Mouse (Mus musculus): ENCODE results near the gene Cenpn. TPM values are rescaled to one million over a fixed set of nuclear protein-coding genes. Genes with fewer than 3 reads are reported as not detected.
A peak's percentile ranks its signal among the peaks of the same experiment; 100 is the strongest.

Gene Cenpn
- polyA plus RNA-seq, 1 experiment = 2.8 TPM

DNA sequence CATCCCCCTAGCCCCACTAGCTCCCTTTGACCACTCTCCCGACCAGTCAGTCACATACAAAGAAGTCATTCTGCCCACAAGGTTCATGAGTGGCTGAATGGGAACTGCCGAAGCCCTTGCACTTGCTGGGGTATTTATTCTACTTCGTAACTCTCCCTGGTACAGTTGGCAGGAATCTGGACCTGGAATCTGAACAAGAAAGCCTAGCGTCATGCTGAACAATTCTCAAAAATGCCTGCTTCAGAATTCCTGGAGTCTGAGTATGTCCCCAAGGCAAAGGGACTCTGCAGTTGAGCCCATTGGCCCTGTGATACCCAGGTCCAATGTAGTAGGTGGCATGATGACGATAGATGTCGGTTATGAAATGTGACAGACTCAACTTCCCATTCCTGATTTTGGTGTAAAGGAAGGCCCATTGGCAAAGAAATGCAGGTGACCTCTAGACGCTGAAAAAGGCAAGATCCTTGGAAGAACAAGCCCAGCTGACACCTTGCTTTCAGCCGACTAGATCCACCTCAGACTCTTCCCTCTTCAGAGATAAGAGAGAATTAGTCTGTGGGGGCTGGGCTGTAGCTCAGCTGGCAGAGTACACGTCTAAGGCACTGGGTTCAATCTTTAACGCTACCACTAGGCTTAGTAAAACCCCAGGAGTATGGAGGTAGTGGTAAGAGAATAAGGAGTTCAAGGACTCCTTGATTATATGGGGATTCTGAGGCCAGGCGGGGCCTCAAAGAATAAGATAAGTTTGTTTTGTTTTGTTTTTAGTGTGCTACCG, 20.9 kb downstream of the Cenpn start:
- DNase-seq (ENCODE audit: low spot score) = no peak

DNA sequence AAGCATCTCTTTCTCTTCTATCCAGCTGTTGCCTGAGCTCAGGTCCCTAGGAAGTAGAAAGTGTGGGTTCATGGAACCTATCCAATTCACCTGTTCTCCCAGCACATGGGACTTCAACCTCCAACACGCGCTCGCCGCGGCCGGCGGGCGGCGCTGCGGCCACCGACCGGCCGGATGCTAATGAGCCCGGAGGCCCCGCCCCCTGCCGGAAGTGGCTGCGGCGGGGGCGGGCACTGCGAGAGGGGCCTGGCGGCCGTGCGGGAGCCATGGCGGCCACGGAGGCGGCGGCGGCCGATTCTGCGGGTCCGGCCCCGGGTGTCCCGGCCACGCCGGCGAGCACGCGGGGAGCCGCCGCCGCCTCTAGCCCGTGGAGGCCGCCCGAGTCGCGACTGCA, 21.6 kb downstream of the Cenpn start, which contains the start of gene Atmin:
Gene Atmin, plus strand, starts transcription at position 233 of the 394 bp plus-strand sequence.
- DNase-seq (ENCODE audit: low spot score) = peak; percentile 78

DNA sequence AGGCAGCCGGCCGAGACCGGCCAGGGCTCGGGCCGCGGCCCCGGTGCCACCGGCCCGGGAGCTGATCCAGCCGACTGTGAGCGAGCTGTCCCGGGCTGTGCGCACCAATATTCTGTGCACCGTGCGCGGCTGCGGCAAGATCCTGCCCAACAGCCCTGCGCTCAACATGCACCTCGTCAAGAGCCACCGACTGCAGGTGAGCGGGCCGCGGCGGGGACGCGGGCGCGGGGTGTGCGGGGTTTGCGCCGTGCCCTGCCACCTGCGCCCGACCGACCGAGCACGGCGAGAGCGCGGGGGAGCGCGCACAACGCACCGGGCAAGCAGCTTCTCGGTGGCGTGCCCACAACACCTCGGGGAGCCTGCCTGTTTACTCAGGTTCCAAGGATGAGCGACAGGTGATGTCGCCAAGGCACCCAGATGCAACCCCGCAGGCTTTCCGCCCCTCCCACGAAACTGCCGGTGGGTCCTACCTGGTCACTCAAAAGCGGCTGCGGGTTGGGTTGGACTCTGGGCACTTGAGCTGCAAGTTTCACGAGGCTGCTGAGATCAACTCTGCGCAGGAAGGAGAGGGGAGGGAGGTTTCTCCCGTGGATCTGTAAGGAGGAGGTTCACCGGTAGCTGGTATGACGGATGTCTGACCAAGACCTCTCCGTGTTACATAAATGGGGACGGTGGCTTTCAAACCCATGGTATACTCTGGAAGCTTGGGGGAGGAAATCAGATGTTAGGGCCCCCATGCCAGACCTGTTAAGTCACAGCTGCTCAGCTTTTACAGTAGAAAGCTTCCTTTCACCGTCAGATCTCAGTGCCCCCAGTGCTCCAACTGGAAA, 22.2 kb downstream of the Cenpn start:
- DNase-seq (ENCODE audit: low spot score) = peak; percentile 28

DNA sequence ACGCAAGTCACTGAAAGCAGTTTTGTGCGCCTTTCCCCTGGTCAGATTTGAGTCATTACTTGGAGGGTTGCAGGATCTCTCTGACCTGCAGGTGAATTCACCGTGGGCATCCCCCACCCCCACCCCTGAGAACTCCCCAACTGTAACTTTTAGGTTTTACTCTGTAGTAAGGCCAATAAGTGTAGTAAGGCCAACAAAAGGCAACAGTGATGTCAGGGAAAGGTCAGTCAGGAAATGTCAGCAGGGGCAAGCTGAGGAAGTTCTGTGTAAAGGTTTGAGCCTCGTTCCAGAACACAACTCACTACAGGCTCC, 22.8 kb downstream of the Cenpn start:
- no peak for DNase-seq (ENCODE audit: low spot score)

DNA sequence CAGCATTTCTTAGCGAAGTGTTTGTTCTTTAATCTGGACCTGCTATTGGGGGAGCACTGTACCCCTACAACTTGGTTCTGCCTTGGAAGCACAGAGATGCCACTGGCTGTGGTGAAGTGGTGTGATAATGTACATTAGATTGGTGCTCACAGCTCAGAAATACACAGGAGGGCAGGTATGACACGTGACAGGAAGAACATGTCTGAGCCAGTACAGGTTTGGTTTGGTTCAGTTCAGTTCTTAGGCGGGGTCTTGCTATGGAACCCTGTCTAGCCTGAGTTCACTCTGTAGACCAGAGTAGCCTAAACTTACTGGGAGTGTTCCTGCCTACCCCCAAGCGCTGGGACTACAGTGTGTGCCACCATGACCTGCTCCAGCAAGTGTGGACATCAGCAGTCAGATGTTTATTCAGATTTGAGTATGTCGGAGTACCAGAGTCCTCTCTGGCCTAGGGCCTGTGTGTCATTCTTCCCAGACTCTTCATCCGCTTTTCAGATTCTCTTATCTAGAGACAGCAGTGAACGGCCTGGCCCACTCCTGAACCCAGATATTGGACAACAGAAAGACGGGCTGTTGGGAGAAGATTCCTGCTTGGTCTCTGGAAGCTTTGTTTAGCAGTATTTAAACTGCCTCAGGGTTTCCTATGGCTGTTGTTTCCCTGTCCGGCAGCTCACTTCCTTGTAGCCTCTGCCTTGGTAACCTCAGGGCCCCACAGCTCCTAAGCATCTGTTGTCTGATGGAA, 23.8 kb downstream of the Cenpn start:
- DNase-seq (ENCODE audit: low spot score) = no peak

DNA sequence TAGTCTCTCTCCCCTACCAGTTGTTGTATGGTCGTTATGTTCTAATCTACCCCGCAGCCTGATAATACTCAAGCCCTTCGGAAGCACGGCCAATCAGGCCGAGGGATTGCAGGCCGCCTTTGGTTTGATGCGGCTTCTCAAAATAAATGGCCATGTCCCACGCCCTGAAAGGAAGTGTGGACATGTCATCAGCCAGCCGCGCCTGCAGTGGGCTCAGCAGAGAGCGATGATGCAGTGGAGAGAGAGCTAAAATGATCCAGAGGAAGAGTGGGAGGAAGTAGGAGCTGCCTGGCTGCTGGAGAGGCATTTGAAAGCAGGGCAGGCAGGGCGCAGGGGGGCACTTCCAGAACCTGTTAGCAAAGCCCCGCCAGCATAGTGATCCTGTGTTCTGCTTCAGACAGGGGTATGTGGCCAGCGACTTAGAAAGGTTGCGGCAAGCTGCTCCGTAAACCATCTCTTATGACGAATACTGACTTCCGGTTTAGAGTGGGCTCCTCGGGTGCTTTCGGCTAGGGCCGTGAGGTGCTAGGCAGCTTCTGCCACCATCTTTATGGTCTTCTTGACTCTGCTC, 24.8 kb downstream of the Cenpn start:
- no peak for DNase-seq (ENCODE audit: low spot score)

DNA sequence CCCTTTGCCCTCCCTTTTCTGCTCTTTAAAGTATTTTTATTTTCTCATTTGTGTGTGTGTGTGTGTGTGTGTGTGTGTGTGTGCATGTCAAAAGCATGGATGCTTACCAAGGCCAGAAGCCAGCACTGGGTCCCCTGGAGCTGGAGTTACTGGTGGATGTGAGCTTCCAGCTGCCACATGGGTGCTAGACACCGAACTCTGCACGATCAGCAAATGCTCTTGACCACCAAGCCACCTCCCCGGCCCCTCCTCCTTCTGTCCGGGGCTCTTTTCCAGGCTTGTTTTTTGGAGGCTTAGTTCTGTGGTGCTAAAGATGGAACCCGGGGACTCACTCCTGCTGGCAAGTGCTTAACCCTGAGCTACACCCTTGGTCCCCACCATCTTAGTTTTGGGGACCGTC, 25.3 kb downstream of the Cenpn start:
- no peak for DNase-seq (ENCODE audit: low spot score)

DNA sequence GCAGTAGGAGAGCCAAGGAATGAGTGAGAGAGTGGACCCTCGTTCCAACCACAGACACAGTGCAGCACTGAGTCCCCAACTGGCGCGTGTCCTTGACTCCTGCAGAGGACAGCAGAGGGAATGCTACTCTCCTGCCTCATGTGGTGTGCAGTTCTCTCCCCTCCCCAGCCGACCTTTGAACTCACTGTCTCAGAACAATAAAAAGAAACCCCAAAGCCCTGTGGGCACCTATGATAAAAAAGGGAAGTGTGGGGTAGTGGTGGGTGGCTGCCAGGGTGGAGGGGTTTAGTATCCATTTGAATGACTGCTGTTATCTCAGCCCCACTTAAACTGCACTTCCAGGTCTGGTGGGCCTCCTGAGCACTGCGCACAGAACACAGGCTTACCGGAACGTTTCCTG, 26.1 kb downstream of the Cenpn start:
- no peak for DNase-seq (ENCODE audit: low spot score)

DNA sequence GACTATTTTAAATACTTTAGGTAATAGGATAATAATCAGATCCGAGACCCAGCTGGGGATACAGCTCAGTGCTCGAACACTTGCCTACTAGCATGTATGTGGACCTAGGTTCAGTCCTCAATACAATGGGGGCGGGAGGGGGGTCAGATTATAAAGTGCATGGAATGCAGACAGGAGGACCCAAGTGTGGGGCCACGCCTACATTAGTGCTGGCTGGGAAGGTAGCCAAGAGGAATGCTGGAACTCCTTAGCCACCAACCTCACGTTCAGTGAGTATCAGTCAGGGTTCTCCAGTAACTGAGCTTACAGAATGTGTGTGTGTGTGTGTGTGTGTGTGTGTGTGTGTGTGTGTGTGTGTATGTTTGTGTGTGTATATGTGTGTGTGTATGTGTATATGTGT, 29.8 kb downstream of the Cenpn start:
- DNase-seq (ENCODE audit: low spot score) = no peak

DNA sequence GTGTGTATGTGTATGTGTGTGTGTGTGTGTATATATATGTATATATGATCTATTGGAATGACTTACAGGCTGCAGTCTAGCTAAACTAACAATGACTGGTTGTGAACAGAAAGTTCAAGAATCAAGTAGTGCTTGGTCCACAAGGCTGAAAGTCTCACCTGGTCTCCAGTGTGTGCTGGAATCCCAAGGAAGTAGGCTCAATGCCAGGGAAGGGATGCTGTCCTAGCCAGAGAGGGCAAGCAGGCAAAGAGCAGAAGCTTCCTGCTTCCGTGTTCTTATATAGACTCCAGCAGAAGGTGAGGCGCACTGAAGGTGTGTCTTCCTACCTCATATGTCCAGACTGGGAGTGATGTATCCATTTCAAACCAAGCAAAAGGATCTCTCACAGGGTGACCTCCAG, 30.2 kb downstream of the Cenpn start:
- no peak for DNase-seq (ENCODE audit: low spot score)

DNA sequence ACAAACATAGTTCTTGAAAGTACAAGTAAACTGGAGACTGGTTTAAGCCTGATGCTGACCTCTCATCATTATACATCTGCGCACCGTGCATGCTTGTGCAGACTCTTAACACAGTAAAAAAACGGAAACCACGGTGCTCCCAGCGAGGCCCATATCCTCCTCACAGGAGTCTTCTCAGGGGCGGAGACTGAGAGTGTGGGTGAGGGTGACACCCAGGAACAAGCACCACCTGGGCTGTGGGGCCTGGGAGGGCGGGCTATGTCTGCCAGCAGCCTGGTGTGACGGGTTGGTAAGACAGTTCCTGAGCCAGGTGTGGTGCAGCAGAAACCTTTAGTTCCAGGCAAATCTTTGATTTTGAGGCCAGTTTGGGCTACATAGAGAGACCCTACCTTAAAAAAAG, 30.9 kb downstream of the Cenpn start:
- DNase-seq (ENCODE audit: low spot score) = no peak

DNA sequence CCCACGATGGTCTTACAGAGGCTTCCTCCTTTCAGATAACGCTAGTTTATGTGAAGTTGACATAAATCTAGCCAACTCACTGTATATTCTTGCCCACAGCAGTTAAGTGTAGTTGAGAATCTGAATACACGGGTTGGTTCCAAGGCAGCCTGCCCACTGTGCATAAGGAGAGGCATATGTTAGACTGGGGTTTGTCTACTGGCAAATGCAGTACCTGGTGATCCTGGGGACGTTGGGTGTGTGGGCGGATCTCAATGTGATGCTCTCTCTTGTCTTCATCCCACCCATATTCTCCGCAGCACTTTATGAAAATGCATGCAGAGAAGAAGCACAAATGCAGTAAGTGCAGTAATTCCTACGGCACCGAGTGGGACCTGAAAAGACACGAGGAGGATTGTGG, 32.9 kb downstream of the Cenpn start:
- DNase-seq (ENCODE audit: low spot score) = no peak

DNA sequence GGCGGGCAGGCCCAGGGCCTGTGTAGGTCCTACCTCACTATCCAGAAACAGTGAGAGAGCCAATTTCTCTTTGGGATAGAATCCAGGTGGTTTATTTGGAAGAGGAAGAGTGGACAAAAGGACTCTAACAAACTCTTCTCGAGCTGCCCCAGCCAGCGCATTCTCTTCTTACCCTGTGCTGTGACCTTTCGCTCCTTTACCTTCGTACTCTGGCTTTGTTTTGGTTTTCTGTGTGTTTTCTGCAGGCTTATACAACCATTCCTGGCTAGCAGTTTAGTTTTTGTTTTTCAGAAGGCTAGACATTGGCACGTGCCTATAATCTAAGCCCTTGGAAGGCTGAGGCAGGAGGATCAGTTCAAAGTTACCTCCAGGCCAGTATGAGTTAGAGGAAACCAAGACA, 48.0 kb downstream of the Cenpn start:
- no peak for DNase-seq (ENCODE audit: low spot score)

DNA sequence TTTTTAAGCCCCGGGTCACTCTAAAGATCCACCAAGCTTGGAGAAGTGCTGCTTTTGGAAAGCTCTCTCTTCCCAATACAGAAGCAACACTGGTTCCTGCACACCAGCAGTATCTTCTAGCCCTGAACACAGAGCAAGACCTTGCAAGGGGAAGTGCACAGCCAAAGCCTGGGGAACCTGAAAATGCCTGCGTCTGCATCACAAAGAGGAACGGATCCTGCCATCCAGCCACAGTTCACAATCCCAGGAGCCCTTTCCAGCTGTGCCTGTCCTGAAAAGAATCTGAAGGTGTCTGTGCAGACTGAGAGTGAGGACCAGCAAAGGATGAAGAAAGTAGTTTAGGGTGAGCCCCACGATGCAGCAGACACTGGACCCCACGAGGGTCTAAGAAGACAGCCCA, 53.5 kb downstream of the Cenpn start:
- no peak for DNase-seq (ENCODE audit: low spot score)

DNA sequence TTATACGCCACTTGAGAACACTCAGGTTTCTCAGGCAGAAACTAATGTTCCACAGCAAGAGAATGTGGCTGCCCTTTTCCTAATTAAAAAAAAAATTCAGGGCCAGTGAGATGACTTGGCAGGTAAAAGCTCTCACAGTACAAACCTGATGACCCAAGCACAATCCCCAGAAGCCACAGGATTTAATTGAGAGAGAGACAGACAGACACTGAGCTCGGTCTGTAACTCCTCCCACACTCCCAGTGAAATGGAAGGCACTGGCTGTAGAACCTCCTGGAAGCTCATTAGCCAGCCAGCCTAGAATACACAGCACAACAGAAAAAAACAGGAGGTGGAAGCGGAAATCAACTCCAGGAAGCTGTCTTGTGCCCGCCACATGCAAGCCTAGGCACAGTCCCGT, 54.1 kb downstream of the Cenpn start:
- no peak for DNase-seq (ENCODE audit: low spot score)

DNA sequence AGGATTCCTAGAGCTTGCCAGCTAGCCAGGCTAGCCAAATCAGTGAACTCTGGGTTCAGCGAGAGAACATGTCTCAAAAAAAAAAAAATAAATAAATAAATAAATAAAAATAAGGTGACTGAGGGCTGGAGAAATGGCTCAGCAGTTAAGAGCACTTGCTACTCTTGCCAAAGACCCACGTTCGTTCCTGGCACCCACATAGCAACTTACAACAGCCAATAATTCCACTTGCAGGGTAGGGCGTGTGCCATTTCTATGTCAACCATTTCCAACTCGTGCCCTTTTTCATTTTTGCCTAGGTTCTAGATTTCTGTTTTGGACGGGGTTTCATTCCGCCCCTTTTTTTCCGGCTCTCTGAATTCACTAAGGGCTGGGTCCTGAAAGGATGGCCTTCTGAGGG, 56.5 kb downstream of the Cenpn start:
- no peak for DNase-seq (ENCODE audit: low spot score)

DNA sequence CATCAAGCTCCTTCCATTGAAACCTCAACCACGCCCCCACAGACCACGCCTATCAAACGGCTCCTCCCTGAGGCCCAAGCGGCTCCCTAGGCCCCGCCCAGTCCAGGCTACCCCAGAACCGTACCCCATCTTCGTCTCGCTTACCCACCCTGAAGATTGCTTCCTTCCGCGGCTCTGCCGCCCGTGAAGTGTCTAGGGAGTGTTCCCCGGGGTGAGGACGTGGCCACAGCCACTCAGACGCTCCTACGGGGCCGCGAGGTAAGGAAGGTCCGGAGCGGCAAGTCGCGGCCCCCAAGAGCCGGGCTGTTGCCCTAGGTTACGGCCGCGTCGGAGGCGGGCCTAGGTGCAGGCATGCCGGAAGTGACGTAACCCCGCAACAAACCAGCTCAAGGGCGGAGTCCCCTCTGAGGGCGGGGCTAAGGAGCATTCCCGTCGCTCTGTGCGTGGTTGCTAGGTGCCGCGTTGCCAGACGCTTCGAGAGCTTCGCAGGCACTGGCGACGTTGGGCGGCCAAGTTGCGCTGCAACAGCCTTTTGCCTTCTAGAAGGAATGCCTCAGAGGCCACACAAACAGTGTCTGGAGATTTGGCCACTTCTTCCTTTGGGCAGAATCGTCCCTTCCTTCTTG, 57.2 kb downstream of the Cenpn start, which contains the start of gene 1700030J22Rik:
Gene 1700030J22Rik, minus strand, starts transcription at position 329 of the 626 bp plus-strand sequence.
- peak; percentile 97 for DNase-seq (ENCODE audit: low spot score)

DNA sequence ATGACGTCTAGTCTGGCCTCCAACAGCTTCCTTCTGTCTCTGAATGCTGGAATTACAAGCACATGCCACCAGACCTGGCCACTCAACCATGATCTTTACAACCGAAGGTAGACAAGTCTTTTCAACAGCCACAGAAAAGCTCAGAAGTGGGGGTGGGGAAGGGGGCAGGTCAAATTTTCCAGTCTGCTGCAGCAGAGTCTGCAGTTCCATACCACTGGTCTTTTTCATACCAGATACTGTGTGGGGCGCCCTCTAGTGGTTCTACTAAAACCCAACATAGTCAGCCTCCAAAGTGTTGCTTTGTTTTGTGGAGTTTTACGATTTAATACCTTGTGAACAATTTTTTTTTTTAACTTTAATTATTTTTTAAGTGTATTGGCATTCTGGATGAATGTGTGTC, 58.6 kb downstream of the Cenpn start:
- no peak for DNase-seq (ENCODE audit: low spot score)

DNA sequence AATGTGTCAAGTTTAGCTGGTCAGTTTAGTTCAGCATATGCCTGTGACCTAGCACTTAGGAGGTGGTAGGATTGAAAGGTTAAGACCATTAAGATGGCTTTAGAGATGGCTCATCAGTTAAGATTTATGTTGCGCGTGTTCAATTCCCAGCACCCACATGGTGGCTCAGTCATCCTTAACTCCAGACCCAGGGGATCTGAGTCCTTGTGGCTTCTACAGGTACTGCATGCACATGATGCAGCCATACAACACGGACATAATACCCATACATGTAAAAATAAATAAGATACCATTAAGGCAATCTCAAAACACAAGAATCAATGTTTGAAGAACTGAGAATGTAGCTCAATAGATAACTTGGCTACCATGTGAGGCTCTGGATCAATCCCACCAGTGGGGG, 68.3 kb downstream of the Cenpn start:
- no peak for DNase-seq (ENCODE audit: low spot score)

Data from urinary bladder, adult 2 months (tissue).